Mouse (Mus musculus) left cerebral cortex, postnatal 14 days (tissue): ENCODE data around the gene Manba. TPM values are rescaled to one million over a fixed set of nuclear protein-coding genes. Genes with fewer than 3 reads are reported as not detected.
A peak's percentile ranks its signal among the peaks of the same experiment; 100 is the strongest.
"Not testable (repeated sequence)": the region's sequence is repeated elsewhere in the genome, so short reads cannot be mapped to it uniquely, and the experiment has no call there.

ENCODE experiments used
- DNase-seq, 2 experiments: peaks; one replicate each; pipeline ENCODE4 v3.0.0; 2021 to 2022; ENCODE audit warnings: low spot score in 2 of 2, mixed read lengths in 1 of 2
- intact Hi-C: fragments of 180-260 bp; cut with DNase I; formaldehyde crosslinking; loops from one replicate; pipeline ENCODE4 v1.15.1; 2025
- total RNA-seq, 2 experiments: library from RNA; stranded (reverse); gene quantifications; 2 replicates each; pipeline ENCODE4 v1.2.3; 2021

Manba gene
- total RNA-seq, 2 experiments from 2014 or later: 6.8 to 7.9 TPM

GRCm38 (mm10) chr3:135480767-135481166 lies 4.6 kb upstream of the Manba start:
- intact Hi-C loops: no loop called here
- DNase-seq: no peak

GRCm38 (mm10) chr3:135481608-135482007 lies 3.8 kb upstream of the Manba start:
- DNase-seq: no peak
- intact Hi-C loops: no loop called here

GRCm38 (mm10) chr3:135484650-135485049 lies 761 bp upstream of the Manba start:
- intact Hi-C loops: not testable (repeated sequence)

GRCm38 (mm10) chr3:135485900-135486241 lies 460 bp downstream of the Manba start:
- intact Hi-C loops: no loop called here
- no peak for DNase-seq

More at GRCm38 (mm10) chr3:135484650-135485049, 761 bp upstream of the Manba start:
- DNase-seq: not testable (repeated sequence)

GRCm38 (mm10) chr3:135486351-135486750 lies 940 bp downstream of the Manba start:
- intact Hi-C loops: no loop called here
- DNase-seq: no peak

- DNase-seq: no peak
- intact Hi-C loops: no loop called here
Measured at GRCm38 (mm10) chr3:135487803-135488202, 2.4 kb downstream of the Manba start.

- DNase-seq: no peak
- intact Hi-C loops: no loop called here
Measured at GRCm38 (mm10) chr3:135489865-135490520, 4.6 kb downstream of the Manba start.

GRCm38 (mm10) chr3:135491102-135491501 lies 5.7 kb downstream of the Manba start:
- DNase-seq: no peak
- intact Hi-C loops: no loop called here

- intact Hi-C loops: not testable (repeated sequence)
Measured at GRCm38 (mm10) chr3:135493320-135493719, 7.9 kb downstream of the Manba start.

GRCm38 (mm10) chr3:135497956-135498355 lies 12.5 kb downstream of the Manba start:
- DNase-seq, intact Hi-C loops: not testable (repeated sequence)

More at GRCm38 (mm10) chr3:135493320-135493719, 7.9 kb downstream of the Manba start:
- not testable (repeated sequence) for DNase-seq

GRCm38 (mm10) chr3:135498891-135499290 lies 13.5 kb downstream of the Manba start:
- no peak for DNase-seq

GRCm38 (mm10) chr3:135503160-135503559 lies 17.7 kb downstream of the Manba start:
- no peak for DNase-seq
- intact Hi-C loops: no loop called here

More at GRCm38 (mm10) chr3:135498891-135499290, 13.5 kb downstream of the Manba start:
- intact Hi-C loops: no loop called here

GRCm38 (mm10) chr3:135505369-135505909 lies 20.0 kb downstream of the Manba start:
- intact Hi-C loops: no loop called here
- DNase-seq: peak in 1 of 2 experiments; percentile 31

GRCm38 (mm10) chr3:135505916-135506482 lies 20.6 kb downstream of the Manba start:
- intact Hi-C loops: no loop called here
- no peak for DNase-seq

- intact Hi-C loops: no loop called here
- DNase-seq: no peak
Measured at GRCm38 (mm10) chr3:135507506-135507905, 22.1 kb downstream of the Manba start.

- DNase-seq: no peak
- intact Hi-C loops: no loop called here
Measured at GRCm38 (mm10) chr3:135508191-135508590, 22.8 kb downstream of the Manba start.

GRCm38 (mm10) chr3:135510372-135510771 lies 25.0 kb downstream of the Manba start:
- DNase-seq: no peak
- intact Hi-C loops: no loop called here

- intact Hi-C loops: no loop called here
Measured at GRCm38 (mm10) chr3:135511683-135512082, 26.3 kb downstream of the Manba start.

GRCm38 (mm10) chr3:135513270-135513669 lies 27.9 kb downstream of the Manba start:
- intact Hi-C loops: no loop called here
- peak in 1 of 2 experiments; percentile 16 for DNase-seq

More at GRCm38 (mm10) chr3:135511683-135512082, 26.3 kb downstream of the Manba start:
- DNase-seq: no peak

- DNase-seq: no peak
- intact Hi-C loops: no loop called here
Measured at GRCm38 (mm10) chr3:135513800-135514425, 28.5 kb downstream of the Manba start.
